Mouse (Mus musculus) CH12.LX (cell line): ENCODE results near the gene Prpf31. TPM values are rescaled to one million over a fixed set of nuclear protein-coding genes. Genes with fewer than 3 reads are reported as not detected.

Experiments
- DNase-seq: peaks from one replicate; pipeline ENCODE4 v3.0.0-alpha.2; 2013; ENCODE audit errors: extremely low read depth
- H3K27ac ChIP-seq: 2 replicates; pipeline ENCODE4 v1.5.1; 2012; ENCODE audit warnings: low read depth, mild to moderate bottlenecking, control low read depth, moderate library complexity; ENCODE audit not compliant: insufficient read depth
- H3K27me3 ChIP-seq: replicated peaks from 2 replicates; pipeline ENCODE3; 2012; ENCODE audit warnings: inconsistent platforms
- H3K36me3 ChIP-seq, 2 experiments: replicated peaks in 1 of 2; 2 replicates each; pipeline versions ENCODE3 to v1.6.1; 2012; ENCODE audit warnings: inconsistent platforms in 1 of 2, low read length in 1 of 2, mild to moderate bottlenecking in 1 of 2, mixed read lengths in 1 of 2, moderate library complexity in 1 of 2; ENCODE audit not compliant: control insufficient read depth in 1 of 2, insufficient read depth in 1 of 2
- H3K4me1 ChIP-seq, 2 experiments: 2 replicates each; pipeline ENCODE4 v1.6.1; 2012; ENCODE audit warnings: inconsistent platforms in 1 of 2, moderate library complexity in 1 of 2; ENCODE audit not compliant: insufficient read depth in 2 of 2, control insufficient read depth in 1 of 2
- H3K4me2 ChIP-seq: 2 replicates; pipeline ENCODE4 v1.6.1; 2012; ENCODE audit warnings: low read depth, mild to moderate bottlenecking, control low read depth; ENCODE audit not compliant: poor library complexity, insufficient read depth, severe bottlenecking
- H3K4me3 ChIP-seq, 3 experiments: fragments of 150-350 bp in 1 of 3; sonication (generic) in 1 of 3; replicated peaks in 1 of 3; 2 replicates each; pipeline versions ENCODE3 to v1.5.1; 2011 to 2012; ENCODE audit warnings: low read depth in 2 of 3, low read length in 2 of 3, mild to moderate bottlenecking in 2 of 3, moderate library complexity in 2 of 3, control low read depth in 1 of 3, improper control_type of control experiment in 1 of 3, inconsistent platforms in 1 of 3, mixed read lengths in 1 of 3; ENCODE audit not compliant: poor library complexity in 1 of 3
- H3K79me2 ChIP-seq: replicated peaks from 2 replicates; pipeline ENCODE4 v1.6.1; 2012; ENCODE audit warnings: mild to moderate bottlenecking, moderate library complexity; ENCODE audit not compliant: control insufficient read depth, poor library complexity, insufficient read depth, severe bottlenecking; ENCODE audit errors: extremely low read depth
- H3K9ac ChIP-seq: 2 replicates; pipeline ENCODE4 v1.6.1; 2012; ENCODE audit warnings: low read depth, mild to moderate bottlenecking, control low read depth, moderate library complexity; ENCODE audit not compliant: insufficient read depth
- H3K9me3 ChIP-seq: replicated peaks from 2 replicates; pipeline ENCODE3; 2012; ENCODE audit warnings: low read length, inconsistent platforms, mixed read lengths
- CHD1 ChIP-seq: IDR thresholded peaks from 2 replicates; pipeline ENCODE4 v1.6.1; 2012; ENCODE audit warnings: low read depth, low read length, improper control_type of control experiment, inconsistent platforms
- CHD2 ChIP-seq: IDR thresholded peaks from 2 replicates; pipeline ENCODE4 v1.6.1; 2011; ENCODE audit warnings: low read length, improper control_type of control experiment
- CTCF ChIP-seq, 2 experiments: IDR thresholded peaks in 1 of 2; conservative IDR thresholded peaks in 1 of 2; 2 replicates each; pipeline ENCODE4 v1.5.1; 2011 to 2012; ENCODE audit warnings: low read depth in 2 of 2, low read length in 2 of 2, improper control_type of control experiment in 1 of 2, inconsistent platforms in 1 of 2, mild to moderate bottlenecking in 1 of 2, moderate library complexity in 1 of 2
- E2F4 ChIP-seq: IDR thresholded peaks from 2 replicates; pipeline ENCODE4 v1.6.1; 2011; ENCODE audit warnings: low read depth, low read length, improper control_type of control experiment; ENCODE audit not compliant: insufficient replicate concordance
- ELF1 ChIP-seq: IDR thresholded peaks from 2 replicates; pipeline ENCODE4 v1.6.1; 2014; ENCODE audit warnings: low read depth, mild to moderate bottlenecking, inconsistent platforms, low read length, improper control_type of control experiment
- EP300 ChIP-seq: IDR thresholded peaks from 2 replicates; pipeline ENCODE4 v1.6.1; 2011; ENCODE audit warnings: low read length, improper control_type of control experiment
- ETS1 ChIP-seq: conservative IDR thresholded peaks from 2 replicates; pipeline ENCODE4 v1.6.1; 2012; ENCODE audit warnings: low read depth, mild to moderate bottlenecking, inconsistent platforms, low read length, improper control_type of control experiment, moderate library complexity
- HCFC1 ChIP-seq: IDR thresholded peaks from 2 replicates; pipeline ENCODE4 v1.6.1; 2012; ENCODE audit warnings: low read depth, mild to moderate bottlenecking, inconsistent platforms, low read length, improper control_type of control experiment
- IRF4 ChIP-seq: IDR thresholded peaks from 2 replicates; pipeline ENCODE4 v1.6.1; 2014; ENCODE audit warnings: low read depth, mild to moderate bottlenecking, inconsistent platforms, low read length, improper control_type of control experiment
- JUN ChIP-seq: IDR thresholded peaks from 2 replicates; pipeline ENCODE4 v1.6.1; 2011; ENCODE audit warnings: low read depth, mild to moderate bottlenecking, low read length, improper control_type of control experiment, moderate library complexity; ENCODE audit not compliant: insufficient read depth
- MAFK ChIP-seq: IDR thresholded peaks from 2 replicates; pipeline ENCODE4 v1.6.1; 2011; ENCODE audit warnings: low read length, improper control_type of control experiment; ENCODE audit not compliant: insufficient replicate concordance
- MAX ChIP-seq: IDR thresholded peaks from 2 replicates; pipeline ENCODE4 v1.6.1; 2011; ENCODE audit warnings: low read length, improper control_type of control experiment
- MEF2A ChIP-seq: IDR thresholded peaks from 2 replicates; pipeline ENCODE4 v1.6.1; 2014; ENCODE audit warnings: low read depth, mild to moderate bottlenecking, inconsistent platforms, low read length, improper control_type of control experiment, borderline replicate concordance
- MXI1 ChIP-seq: IDR thresholded peaks from 2 replicates; pipeline ENCODE4 v1.6.1; 2011; ENCODE audit warnings: mild to moderate bottlenecking, low read depth, low read length, improper control_type of control experiment
- NELFE ChIP-seq: IDR thresholded peaks from 2 replicates; pipeline ENCODE4 v1.6.1; 2011; ENCODE audit warnings: low read depth, low read length, improper control_type of control experiment
- NRF1 ChIP-seq: IDR thresholded peaks from 2 replicates; pipeline ENCODE4 v1.6.1; 2014; ENCODE audit warnings: low read depth, mild to moderate bottlenecking, inconsistent platforms, low read length, improper control_type of control experiment, moderate library complexity
- POLR2A ChIP-seq: IDR thresholded peaks from 2 replicates; pipeline ENCODE4 v1.6.1; 2011; ENCODE audit warnings: low read depth, mild to moderate bottlenecking, improper control_type of control experiment, low read length
- POLR2AphosphoS2 ChIP-seq: IDR thresholded peaks from 2 replicates; pipeline ENCODE4 v1.6.1; 2011; ENCODE audit warnings: low read depth, low read length, improper control_type of control experiment
- RAD21 ChIP-seq: IDR thresholded peaks from 2 replicates; pipeline ENCODE4 v1.6.1; 2011; ENCODE audit warnings: low read depth, mild to moderate bottlenecking, low read length, improper control_type of control experiment, moderate library complexity
- RCOR1 ChIP-seq: conservative IDR thresholded peaks from 2 replicates; pipeline ENCODE4 v1.6.1; 2012; ENCODE audit warnings: low read depth, mild to moderate bottlenecking, inconsistent platforms, low read length, improper control_type of control experiment
- SIN3A ChIP-seq: IDR thresholded peaks from 2 replicates; pipeline ENCODE4 v1.6.1; 2012; ENCODE audit warnings: low read length, improper control_type of control experiment, inconsistent platforms
- SMC3 ChIP-seq: IDR thresholded peaks from 2 replicates; pipeline ENCODE4 v1.6.1; 2011; ENCODE audit warnings: low read depth, low read length, improper control_type of control experiment
- TBP ChIP-seq: conservative IDR thresholded peaks from 2 replicates; pipeline ENCODE4 v1.6.1; 2011; ENCODE audit warnings: low read depth, low read length, improper control_type of control experiment
- UBTF ChIP-seq: IDR thresholded peaks from 2 replicates; pipeline ENCODE4 v1.6.1; 2012; ENCODE audit warnings: low read depth, mild to moderate bottlenecking, inconsistent platforms, low read length, improper control_type of control experiment, moderate library complexity
- USF1 ChIP-seq: IDR thresholded peaks from 2 replicates; pipeline ENCODE4 v1.6.1; 2014; ENCODE audit warnings: low read depth, mild to moderate bottlenecking, inconsistent platforms, low read length, improper control_type of control experiment
- ZC3H11A ChIP-seq: IDR thresholded peaks from 2 replicates; pipeline ENCODE4 v1.6.1; 2012; ENCODE audit warnings: low read depth, mild to moderate bottlenecking, inconsistent platforms, low read length, improper control_type of control experiment
- ZKSCAN1 ChIP-seq: IDR thresholded peaks from 2 replicates; pipeline ENCODE4 v1.6.1; 2012; ENCODE audit warnings: low read depth, inconsistent platforms, low read length, improper control_type of control experiment, borderline replicate concordance
- ZNF384 ChIP-seq: IDR thresholded peaks from 2 replicates; pipeline ENCODE4 v1.6.1; 2012; ENCODE audit warnings: low read depth, low read length, improper control_type of control experiment, inconsistent platforms
- dilution Hi-C: fragments of 300-500 bp; cut with MboI; formaldehyde crosslinking; loops from 2 replicates; pipeline ENCODE4 v1.14.3; 2020; ENCODE audit warnings: low sequenced_read_pairs; ENCODE audit not compliant: extremely low pct_unique_long_range_greater_than_20kb, extremely low pct_ligation_motif_present
- in situ Hi-C: fragments of 300-500 bp; cut with MboI; formaldehyde crosslinking; loops from 3 replicates; pipeline ENCODE4 v1.14.3; 2019; ENCODE audit warnings: low sequenced_read_pairs, low pct_ligation_motif_present, low pct_unique_long_range_greater_than_20kb, mixed read lengths
- polyA plus RNA-seq: library from polyadenylated mRNA; unstranded; fragments of >175 nt; gene quantifications from 2 replicates; pipeline ENCODE4 v1.2.1, GENCODE M21; 2012; ENCODE audit warnings: low read depth; ENCODE audit not compliant: insufficient read length
- total RNA-seq, 2 experiments: library from RNA; depleted of rRNA; stranded (reverse); fragments of 300-350 nt in 1 of 2; fragments of >200 nt in 1 of 2; gene quantifications; 2 replicates each; pipeline ENCODE4 v1.2.3; 2012 to 2014

Prpf31 gene
- total and polyA plus RNA-seq, 3 experiments, result 99.2 to 171 (median 117) TPM

GRCm38 (mm10) chr7:3664524-3665214, 34.9 kb downstream of the Prpf31 start:
- Histone ChIP-seq H3K9ac (peak overlapping the region; percentile 80), H3K4me3 (peak overlapping the region; percentile 79 to 96 (median 93)), H3K9me3 (no peaks in the 10 kb centered on the region), H3K27me3 (no peaks in the 10 kb centered on the region), H3K4me1 (peaks cover 0 to 25% of the 10 kb centered on the region in 2 experiments; a peak in 2 of 4 replicates), H3K36me3 (peaks cover 25 to 44% of the 10 kb centered on the region in 2 experiments)
- peak; percentile 21 for DNase-seq
- dilution Hi-C loops, result no loop called here
- in situ Hi-C loops, result no loop called here
- no peak for TF ChIP-seq ZC3H11A
- no peak for TF ChIP-seq UBTF
- TF ChIP-seq SIN3A, result no peak
- TF ChIP-seq TBP, result no peak
- TF ChIP-seq RCOR1, result no peak
- no peak for TF ChIP-seq NRF1
- TF ChIP-seq HCFC1, result no peak
- no peak for TF ChIP-seq POLR2AphosphoS2
- no peak for TF ChIP-seq E2F4
- TF ChIP-seq, all 38 proteins: peak for 0
- Histone ChIP-seq H3K79me2 (peaks cover 13% of the 10 kb centered on the region; the same call in 1 of the 2 replicates), H3K4me2 (peak overlapping the region; percentile 91), H3K27ac (no peak overlapping the region)

DNA sequence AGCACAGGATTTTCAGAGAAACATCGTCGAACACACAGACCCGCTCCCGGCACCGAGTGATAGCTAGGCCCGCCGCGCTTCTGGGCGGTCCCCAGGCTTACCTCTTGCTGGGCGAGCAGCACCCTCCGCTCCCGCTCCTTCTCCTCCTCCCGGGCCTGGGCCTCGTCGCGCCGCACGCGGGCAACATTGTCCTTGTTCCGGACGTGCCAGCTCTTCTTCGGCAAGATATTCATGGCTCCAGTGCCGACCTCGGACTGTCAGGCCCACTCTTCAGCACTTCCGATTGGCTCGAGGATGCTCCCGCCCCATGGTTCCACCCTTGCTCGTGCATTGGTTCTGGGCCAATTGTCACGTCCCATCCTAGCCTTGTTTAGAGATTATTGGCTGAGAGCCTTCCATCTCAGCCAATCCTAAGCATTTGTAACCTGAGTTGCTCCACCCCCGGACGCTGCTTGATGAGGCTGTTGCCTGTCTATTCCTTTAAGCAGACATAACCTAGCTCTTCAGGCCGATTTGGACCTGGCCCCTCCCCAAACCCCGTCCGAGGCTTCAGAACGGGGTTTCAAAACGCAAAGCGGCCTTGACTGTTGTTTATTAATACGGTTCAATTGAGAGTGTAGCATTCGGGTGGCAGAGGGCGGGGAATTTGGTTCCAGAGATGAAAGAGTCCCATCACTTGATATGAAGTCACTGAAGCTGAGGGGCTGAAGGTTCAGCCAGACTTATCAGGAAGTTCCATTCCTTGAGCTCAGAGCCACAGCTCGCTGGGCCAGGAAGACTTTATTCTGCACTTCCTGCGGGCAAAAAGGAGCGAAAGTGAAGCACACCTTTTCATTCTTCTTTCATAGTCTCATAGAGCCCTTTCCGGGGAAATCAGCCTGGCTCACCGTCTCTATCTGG, 35.7 kb downstream of the Prpf31 start, which contains the start of gene Leng1:
TSS of gene Leng1 (minus strand) at position 626 of the 900 bp plus-strand sequence.
- H3K4me3 ChIP-seq, result peak within 1 kb of the TSS; percentile 79 to 96 (median 93)
- dilution Hi-C loops, result no loop called here
- H3K9me3 ChIP-seq, result no peaks in the 10 kb centered on the region
- no peaks in the 10 kb centered on the region for H3K27me3 ChIP-seq
- peaks cover 0 to 25% of the 10 kb centered on the region in 2 experiments; a peak in 2 of 4 replicates for H3K4me1 ChIP-seq
- H3K9ac ChIP-seq, result peak within 1 kb of the TSS; percentile 80
- H3K36me3 ChIP-seq, result peaks cover 17 to 39% of the 10 kb centered on the region in 2 experiments
- peak within 1 kb of the TSS; percentile 91 for H3K4me2 ChIP-seq
- peak; percentile 98 for DNase-seq
- H3K27ac ChIP-seq, result peak within 1 kb of the TSS; percentile 35; the same call in 1 of the 2 replicates
- in situ Hi-C loops, result no loop called here
- H3K79me2 ChIP-seq, result peaks cover 13% of the 10 kb centered on the region; the same call in 1 of the 2 replicates
- TF ChIP-seq CHD2, result peak; percentile 92
- peak; percentile 94 for TF ChIP-seq POLR2AphosphoS2
- 0 out of 2 replicates have a peak, but pooled peaks have one; percentile 24 for TF ChIP-seq MEF2A
- TF ChIP-seq ELF1, result peak; percentile 71
- no peak for TF ChIP-seq JUN
- TF ChIP-seq IRF4, result no peak
- TF ChIP-seq UBTF, result 0 out of 2 replicates have a peak, but pooled peaks have one; percentile 54
- no peak for TF ChIP-seq CTCF (conservative IDR thresholded peaks at IDR 0.05 in 1 of 2, IDR thresholded peaks at IDR 0.05 in 1 of 2; ENCODE audit: low read depth in 2 of 2, low read length in 2 of 2)
- no peak for TF ChIP-seq ZKSCAN1
- peak; percentile 60 for TF ChIP-seq MXI1
- no peak for TF ChIP-seq CHD1
- peak; percentile 72 for TF ChIP-seq HCFC1
- no peak for TF ChIP-seq EP300
- no peak for TF ChIP-seq MAFK
- TF ChIP-seq NELFE, result peak; percentile 79; the same call in 1 of the 2 replicates
- TF ChIP-seq MAX, result no peak
- no peak for TF ChIP-seq RAD21
- TF ChIP-seq ETS1, result no peak
- peak; percentile 83 for TF ChIP-seq SIN3A
- TF ChIP-seq USF1, result no peak
- TF ChIP-seq ZNF384, result no peak
- no peak for TF ChIP-seq RCOR1
- TF ChIP-seq SMC3, result no peak
- peak; percentile 86 for TF ChIP-seq POLR2A
- TF ChIP-seq ZC3H11A, result no peak
- TF ChIP-seq E2F4, result no peak
